Mouse (Mus musculus) kidney, adult 2 months (tissue): ENCODE measurements around the gene Abcc9.

Source experiments
- CTCF ChIP-seq: fragments of 200-500 bp; conservative IDR thresholded peaks from 2 replicates; pipeline ENCODE4 v1.5.1; 2011; ENCODE audit warnings: low read depth, mild to moderate bottlenecking, control low read depth, low read length, moderate library complexity, mixed read lengths; ENCODE audit not compliant: insufficient read depth, insufficient read length
- POLR2A ChIP-seq: fragments of 200-500 bp; IDR thresholded peaks from one replicate; pipeline ENCODE4 v1.6.1; 2011; ENCODE audit warnings: low read depth, low read length, control low read depth

DNA sequence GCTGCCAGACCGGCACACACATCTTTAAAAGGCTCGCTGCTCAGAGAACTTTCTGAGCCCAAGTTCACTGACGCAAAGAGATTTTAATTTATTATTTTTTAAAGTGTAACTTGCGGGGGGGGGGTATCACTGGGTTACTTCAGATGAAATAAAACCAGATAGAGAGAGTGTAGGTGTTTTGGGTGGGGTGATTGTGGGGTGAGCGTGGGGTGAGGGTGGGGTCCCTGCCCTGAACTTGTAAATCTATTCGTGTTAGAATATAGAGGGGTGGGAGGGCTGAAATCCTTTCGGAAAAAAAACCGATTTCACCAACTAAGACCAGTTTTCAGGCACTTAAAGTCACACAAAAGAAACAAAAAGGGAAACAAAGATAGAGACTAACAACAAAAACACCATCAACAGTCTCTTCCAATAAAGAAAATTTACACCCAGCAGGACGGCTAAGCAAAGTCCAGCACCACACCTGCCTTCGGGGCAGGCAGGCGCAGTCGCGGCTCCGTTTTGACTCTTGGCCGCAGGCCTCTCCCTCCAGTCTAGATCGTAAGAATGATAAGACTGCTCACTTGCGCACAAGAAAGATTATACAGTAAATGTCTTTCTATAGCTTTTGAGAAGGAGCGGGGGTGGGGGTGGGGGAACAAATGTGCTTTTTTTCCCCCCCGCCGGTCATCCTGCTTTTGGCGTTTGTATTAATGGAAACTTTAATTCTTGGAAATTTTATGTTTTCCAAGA is 130.3 kb downstream of the Abcc9 start:
- no peak for TF ChIP-seq POLR2A
- no peak for TF ChIP-seq CTCF
